Mouse (Mus musculus) neutrophil, adult 83 days (primary cell): ENCODE results near the gene Tsnax. TPM values are rescaled to one million over a fixed set of nuclear protein-coding genes. Genes with fewer than 3 reads are reported as not detected.

ENCODE experiments used
- total RNA-seq, 2 experiments: library from RNA; stranded (reverse); gene quantifications; one replicate each; pipeline ENCODE4 v1.2.4; 2023

Tsnax gene
- total RNA-seq, result 10 to 100 TPM; 19.6 to 19.9 TPM

GRCm38 (mm10) chr8:125012695-125013627 is at the start of gene Tsnax:
Tsnax (plus strand) TSS chr8:125012997.

GRCm38 (mm10) chr8:125053505-125054435 is 41.0 kb downstream of the Tsnax start, which contains the start of gene Disc1:
Disc1 (plus strand) TSS chr8:125054195.

Other genes starting within 250 kb of the Tsnax start
- not detected for gene Trim67, start 219.9 kb upstream of the Tsnax start, total RNA-seq
- gene Gnpat, start 150.0 kb upstream of the Tsnax start, total RNA-seq, result 10 to 100 TPM; 34.7 to 40.6 TPM
- 1 to 10 TPM; 8.0 to 8.5 TPM for gene 2810004N23Rik, start 149.9 kb upstream of the Tsnax start, total RNA-seq
- 10 to 100 TPM; 16.3 to 17.5 TPM for gene Exoc8, start 115.3 kb upstream of the Tsnax start, total RNA-seq
- gene Sprtn, start 115.1 kb upstream of the Tsnax start, total RNA-seq, result 10 to 100 TPM; 18.7 to 19.2 TPM
- 10 to 100 TPM; 20.1 to 21.6 TPM for gene Egln1, start 63.7 kb upstream of the Tsnax start, total RNA-seq
- 1 to 10 TPM; 4.6 to 6.8 TPM for gene Disc1, start 41.2 kb downstream of the Tsnax start, total RNA-seq